In the genomic region with DNA sequence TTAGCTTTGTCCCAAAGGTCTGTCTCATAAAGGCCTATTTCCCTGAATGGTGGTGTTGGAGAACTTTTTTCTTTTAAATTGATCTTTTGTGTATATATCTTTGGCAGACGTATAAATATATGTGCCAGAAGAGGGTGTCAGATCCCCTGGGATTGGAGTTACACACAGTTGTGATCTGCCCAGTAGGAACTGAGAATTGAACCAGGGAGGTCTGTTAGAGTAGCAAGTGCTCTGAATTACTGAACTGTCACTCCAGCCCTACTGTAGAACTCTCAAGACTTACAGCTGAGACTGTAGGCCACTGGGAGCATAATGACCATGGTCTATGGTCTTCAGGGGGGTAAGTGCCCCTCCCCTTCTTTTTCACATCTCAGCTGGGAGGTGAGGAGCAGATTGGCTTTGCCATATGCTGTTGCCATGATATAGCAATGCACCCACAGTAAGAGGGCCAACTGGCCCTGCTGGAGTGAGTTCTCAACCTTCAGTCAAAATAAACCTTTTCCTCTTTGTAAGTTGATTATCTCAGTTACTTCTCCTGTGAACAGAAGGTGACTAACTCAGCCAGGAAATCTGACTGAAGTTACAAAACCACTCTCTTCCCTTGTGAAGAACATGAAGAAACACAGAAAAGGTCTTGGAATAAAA, we compare ENCODE assay signal across 25 mouse cellular contexts. TPM values are rescaled to one million over a fixed set of nuclear protein-coding genes. Genes with fewer than 3 reads are reported as not detected.
A peak's percentile ranks its signal among the peaks of the same experiment; 100 is the strongest.
DNase-seq lines count a peak whose midpoint lies in the region; ATAC-seq lines count a peak whose summit lies in the region.
"Had no signal": no experiment of that assay in that cellular context is flagged by ENCODE, and none has a peak within 500 bp of the region (broad histone marks: within the 10 kb centered on the region; RNA-seq: fewer than 3 reads in every experiment).

No protein-coding gene starts in this region.

- no peak overlapping the region for H3K27ac ChIP-seq in liver, embryonic 12.5 days
- H3K27ac ChIP-seq: embryonic facial prominence, embryonic 12.5 days; heart, adult 2 months; heart, embryonic 15.5 days; hindbrain, embryonic 10.5 days; hindbrain, embryonic 15.5 days had no signal

- no peak overlapping the region for H3K4me3 ChIP-seq in liver, embryonic 12.5 days
- H3K4me3 ChIP-seq: embryonic facial prominence, embryonic 12.5 days; heart, adult 2 months; heart, embryonic 15.5 days; hindbrain, embryonic 10.5 days; hindbrain, embryonic 15.5 days had no signal

- H3K9me3 ChIP-seq in liver, embryonic 12.5 days (replicated peaks) = no peaks in the 10 kb centered on the region
- H3K9me3 ChIP-seq: embryonic facial prominence, embryonic 12.5 days; heart, embryonic 15.5 days; hindbrain, embryonic 10.5 days; hindbrain, embryonic 15.5 days had no signal

- no peak overlapping the region for H3K9ac ChIP-seq in liver, embryonic 12.5 days
- H3K9ac ChIP-seq: embryonic facial prominence, embryonic 12.5 days; heart, embryonic 15.5 days; hindbrain, embryonic 15.5 days had no signal

- peak; percentile 8 to 17 for DNase-seq in cerebellum, postnatal 10 days
- DNase-seq in frontal cortex, adult 2 months (ENCODE audit: extremely low spot score in 1 of 2, low spot score in 1 of 2) = no peak
- DNase-seq in 416B (ENCODE audit: low read depth) = peak; percentile 41
- peak; percentile 8 for DNase-seq in brain, embryonic 18.5 days (ENCODE audit: low read depth, low spot score)
- no peak for DNase-seq in adrenal gland, adult (ENCODE audit: inconsistent age in 2 of 2, low spot score in 1 of 2)
- DNase-seq: adrenal gland, adult 2 months; adrenal gland, postnatal 25 days; cerebellum, adult 18-20 months; gastrocnemius, postnatal 14 days; heart, adult 2 months; heart, postnatal 14 days; kidney, adult 8-10 months had no signal

- 43% methylated on average over 1 of the region's 1 CpGs for WGBS in liver, embryonic 12.5 days (ENCODE audit: insufficient replicate concordance)

- no peaks in the 10 kb centered on the region for H3K4me1 ChIP-seq in liver, embryonic 12.5 days
- H3K4me1 ChIP-seq: embryonic facial prominence, embryonic 12.5 days; heart, embryonic 15.5 days; hindbrain, embryonic 10.5 days; hindbrain, embryonic 15.5 days had no signal

- H3K27me3 ChIP-seq in liver, embryonic 12.5 days (replicated peaks) = no peaks in the 10 kb centered on the region
- H3K27me3 ChIP-seq: CH12.LX; embryonic facial prominence, embryonic 12.5 days; heart, embryonic 15.5 days; hindbrain, embryonic 15.5 days; Patski had no signal

- no peaks in the 10 kb centered on the region for H3K36me3 ChIP-seq in liver, embryonic 12.5 days
- H3K36me3 ChIP-seq: embryonic facial prominence, embryonic 12.5 days; heart, embryonic 15.5 days; hindbrain, embryonic 10.5 days; hindbrain, embryonic 15.5 days had no signal

- H3K4me2 ChIP-seq in liver, embryonic 12.5 days = no peak overlapping the region
- H3K4me2 ChIP-seq: embryonic facial prominence, embryonic 12.5 days; heart, embryonic 11.5 days; heart, embryonic 15.5 days; hindbrain, embryonic 15.5 days had no signal

- no peak for ATAC-seq in cerebellum, adult (ENCODE audit: insufficient number of reproducible peaks, low FRiP score, low TSS enrichment)
- ATAC-seq in frontal cortex, adult (ENCODE audit: low TSS enrichment) = peak; percentile 70; the same call in 1 of the 2 replicates
- no peak for ATAC-seq in liver, embryonic 12.5 days
- ATAC-seq: activated CD4-positive, CD25-positive, alpha-beta regulatory T cell, adult 4 months; inflammation-experienced regulatory T-cells, adult 6 months; intestine, postnatal 0 days; Patski had no signal

RNA-seq across cellular contexts. Expression of a gene that starts 13.9 kb away (rescaled TPM):
- polyA plus RNA-seq in frontal cortex, adult 2 months (2012; rRNA removed) = 13.4 and 14.8 TPM in 2 replicates
- 13.5 and 14.9 TPM in 2 replicates for polyA plus RNA-seq in liver, embryonic 12.5 days (2016; fragmentation: Nextera tagmentation; extraction: Ambion mirVana)

Comparison
In these comparisons a context has a peak if more than half of its experiments do, and no peak if none do; other contexts are left out.
1. DNase-seq: peak in cerebellum, postnatal 10 days (2 of 2), 416B (single experiment) and brain, embryonic 18.5 days (single experiment); none in frontal cortex, adult 2 months (0 of 2) and adrenal gland, adult (0 of 2).